Mouse (Mus musculus): Measurements from ENCODE around the gene Zfp408.

DNA sequence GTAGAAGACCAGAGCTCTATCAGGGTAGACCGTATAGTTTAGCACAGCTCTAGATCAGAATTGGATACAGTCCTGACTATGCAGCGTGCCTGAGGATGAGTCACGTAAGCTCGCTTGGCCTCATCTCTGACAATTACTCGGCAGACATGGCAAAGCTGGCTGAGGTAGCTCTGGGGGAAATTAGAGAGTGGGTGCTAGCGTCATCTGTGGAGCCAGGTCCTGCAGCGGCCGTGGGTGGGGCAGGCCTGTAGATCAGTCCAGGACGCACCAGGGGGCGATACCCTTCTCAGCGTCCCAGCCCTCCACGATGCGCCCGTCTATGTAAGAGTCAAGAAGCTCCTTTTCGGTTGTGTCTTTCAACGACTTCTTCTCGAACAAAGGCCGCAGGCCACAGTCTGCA, 19.9 kb downstream of the Zfp408 start:
- TF ChIP-seq POLR2A (IDR thresholded peaks at IDR 0.05; ENCODE audit: low read depth, low read length) (no peak), CTCF (conservative IDR thresholded peaks at IDR 0.05; ENCODE audit: insufficient read depth, insufficient read length, low read depth, low read length) (no peak)
